Mouse (Mus musculus) CD4-positive, CD25-positive, alpha-beta regulatory T cell, adult 2 months (primary cell): ENCODE data around the gene Twistnb.
A peak's percentile ranks its signal among the peaks of the same experiment; 100 is the strongest.

ENCODE experiments used
- DNase-seq: peaks from one replicate; pipeline ENCODE4 v3.0.0-alpha.2; 2012; ENCODE audit warnings: low read depth, low spot score

Gene Twistnb

GRCm38 (mm10) chr12:33429387-33430160 is at the start of gene Twistnb:
Gene Twistnb (plus strand): TSS chr12:33429635.
- peak; percentile 99 for DNase-seq

- DNase-seq = peak; percentile 78
Measured at GRCm38 (mm10) chr12:33388842-33389241, 40.6 kb upstream of the Twistnb start.

- no peak for DNase-seq
Measured at GRCm38 (mm10) chr12:33390844-33391560, 38.4 kb upstream of the Twistnb start.

GRCm38 (mm10) chr12:33394804-33395623 is 34.4 kb upstream of the Twistnb start, which contains the start of gene Efcab10:
Gene Efcab10 (plus strand): TSS chr12:33394854.
- peak; percentile 14 for DNase-seq

GRCm38 (mm10) chr12:33403265-33403693 is 26.2 kb upstream of the Twistnb start:
- DNase-seq = no peak

GRCm38 (mm10) chr12:33404996-33405395 is 24.4 kb upstream of the Twistnb start:
- no peak for DNase-seq

- no peak for DNase-seq
Measured at GRCm38 (mm10) chr12:33405398-33406026, 23.9 kb upstream of the Twistnb start.

GRCm38 (mm10) chr12:33411580-33412151 is 17.8 kb upstream of the Twistnb start:
- peak; percentile 51 for DNase-seq

- peak; percentile 73 for DNase-seq
Measured at GRCm38 (mm10) chr12:33424329-33424728, 5.1 kb upstream of the Twistnb start.

- no peak for DNase-seq
Measured at GRCm38 (mm10) chr12:33427293-33427692, 2.1 kb upstream of the Twistnb start.

GRCm38 (mm10) chr12:33427726-33428125 is 1.7 kb upstream of the Twistnb start:
- no peak for DNase-seq

- DNase-seq = peak; percentile 70
Measured at GRCm38 (mm10) chr12:33433812-33434211, 4.4 kb downstream of the Twistnb start.

- DNase-seq = peak; percentile 66
Measured at GRCm38 (mm10) chr12:33434758-33435157, 5.3 kb downstream of the Twistnb start.

GRCm38 (mm10) chr12:33455418-33455817 is 26.0 kb downstream of the Twistnb start:
- no peak for DNase-seq

- DNase-seq = no peak
Measured at GRCm38 (mm10) chr12:33456242-33456641, 26.8 kb downstream of the Twistnb start.

- DNase-seq = peak; percentile 7
Measured at GRCm38 (mm10) chr12:33480975-33481374, 51.5 kb downstream of the Twistnb start.

GRCm38 (mm10) chr12:33482931-33483330 is 53.5 kb downstream of the Twistnb start:
- DNase-seq = no peak
